Mouse (Mus musculus) ES-E14 (cell line): Measurements from ENCODE around the gene 2310046K23Rik. TPM values are rescaled to one million over a fixed set of nuclear protein-coding genes. Genes with fewer than 3 reads are reported as not detected.
"Not testable (repeated sequence)": the region's sequence is repeated elsewhere in the genome, so short reads cannot be mapped to it uniquely, and the experiment has no call there.

ENCODE experiments used
- DNase-seq: peaks from one replicate; pipeline ENCODE4 v3.0.0-alpha.2; 2013; ENCODE audit warnings: low read depth, low spot score
- H3K27ac ChIP-seq: 2 replicates; pipeline ENCODE4 v1.5.1; 2012; ENCODE audit warnings: low read depth, mild to moderate bottlenecking, low read length, moderate library complexity, mixed read lengths; ENCODE audit not compliant: poor library complexity, insufficient read depth, severe bottlenecking
- H3K36me3 ChIP-seq: 2 replicates; pipeline ENCODE4 v1.6.1; 2012; ENCODE audit warnings: mild to moderate bottlenecking, low read length, moderate library complexity, mixed read lengths; ENCODE audit not compliant: control insufficient read depth, poor library complexity, insufficient read depth, severe bottlenecking
- H3K4me1 ChIP-seq, 2 experiments: fragments of 150-350 bp in 1 of 2; sonication (generic) in 1 of 2; 2 replicates each; pipeline ENCODE4 v1.6.1; 2012; ENCODE audit warnings: low read length in 2 of 2, mild to moderate bottlenecking in 1 of 2, mixed read lengths in 1 of 2; ENCODE audit not compliant: control insufficient read depth in 2 of 2, insufficient read depth in 2 of 2, poor library complexity in 1 of 2
- H3K4me3 ChIP-seq, 2 experiments: fragments of 150-350 bp in 1 of 2; sonication (generic) in 1 of 2; 2 replicates each; pipeline ENCODE4 v1.5.1; 2012; ENCODE audit warnings: low read length in 2 of 2, low read depth in 1 of 2, mild to moderate bottlenecking in 1 of 2, mixed read lengths in 1 of 2; ENCODE audit not compliant: insufficient read depth in 1 of 2, poor library complexity in 1 of 2, severe bottlenecking in 1 of 2
- H3K9ac ChIP-seq: 2 replicates; pipeline ENCODE4 v1.6.1; 2012; ENCODE audit warnings: low read depth, mild to moderate bottlenecking, low read length, mixed read lengths; ENCODE audit not compliant: poor library complexity, insufficient read depth, severe bottlenecking
- H3K9me3 ChIP-seq: fragments of 150-350 bp; sonication (generic); 2 replicates; pipeline ENCODE4 v1.6.1; 2012; ENCODE audit warnings: low read depth, mild to moderate bottlenecking, low read length; ENCODE audit not compliant: control insufficient read depth, insufficient read depth
- CHD2 ChIP-seq: IDR thresholded peaks from 2 replicates; pipeline ENCODE4 v1.6.1; 2014; ENCODE audit warnings: mild to moderate bottlenecking, low read depth, low read length, inconsistent platforms
- HCFC1 ChIP-seq: IDR thresholded peaks from 2 replicates; pipeline ENCODE4 v1.6.1; 2012; ENCODE audit warnings: low read length, inconsistent platforms, borderline replicate concordance; ENCODE audit not compliant: insufficient read depth
- MAFK ChIP-seq: IDR thresholded peaks from 2 replicates; pipeline ENCODE4 v1.6.1; 2014; ENCODE audit warnings: mild to moderate bottlenecking, low read depth, low read length, inconsistent platforms; ENCODE audit not compliant: insufficient read depth
- ZC3H11A ChIP-seq: IDR thresholded peaks from 2 replicates; pipeline ENCODE4 v1.6.1; 2012; ENCODE audit warnings: low read depth, mild to moderate bottlenecking, inconsistent platforms, low read length, borderline replicate concordance
- ZNF384 ChIP-seq: IDR thresholded peaks from 2 replicates; pipeline ENCODE4 v1.6.1; 2012; ENCODE audit warnings: low read depth, low read length, inconsistent platforms
- in situ Hi-C, 2 experiments: fragments of 600-800 bp; cut with MboI; formaldehyde crosslinking; loops; one replicate each; pipeline ENCODE4 v1.15.1; 2025; ENCODE audit warnings: low sequenced_read_pairs in 2 of 2, inconsistent platforms in 1 of 2; ENCODE audit not compliant: unreplicated experiment in 2 of 2
- total RNA-seq: library from RNA; depleted of rRNA; stranded (reverse); fragments of 300-350 nt; gene quantifications from 2 replicates; pipeline ENCODE4 v1.2.3, GENCODE M21; 2012

Gene 2310046K23Rik
- total RNA-seq, 1 experiment: not detected

DNA sequence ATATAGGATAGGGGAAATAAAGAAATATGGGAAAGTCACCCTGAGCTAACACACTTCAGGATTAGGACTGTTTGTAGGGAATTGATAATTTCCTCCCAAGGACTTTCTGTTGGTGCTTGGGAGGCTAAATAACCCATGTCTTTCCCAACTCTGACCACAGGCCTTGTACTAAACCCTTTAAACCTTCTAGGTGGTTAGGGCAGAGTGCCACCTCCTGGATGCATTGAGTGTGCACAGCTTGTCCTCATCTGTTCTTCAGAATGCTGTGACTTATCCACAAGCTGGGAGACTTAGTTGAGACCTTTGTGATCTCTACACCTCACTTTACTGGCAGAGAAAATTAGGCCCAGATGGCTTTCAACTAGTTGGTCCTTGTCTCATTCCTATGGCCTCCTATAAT, 23.5 kb downstream of the 2310046K23Rik start:
- Histone ChIP-seq H3K27ac (no peak overlapping the region), H3K4me1 (no peaks in the 10 kb centered on the region), H3K36me3 (no peaks in the 10 kb centered on the region), H3K4me3 (no peak overlapping the region), H3K9me3 (no peaks in the 10 kb centered on the region), H3K9ac (no peak overlapping the region)
- in situ Hi-C loops: no loop called here
- peak; percentile 42; the same call in 1 of the 2 replicates for TF ChIP-seq ZC3H11A
- TF ChIP-seq HCFC1: no peak
- TF ChIP-seq CHD2: no peak
- TF ChIP-seq MAFK: no peak
- TF ChIP-seq ZNF384: no peak
- peak; percentile 28 for DNase-seq

DNA sequence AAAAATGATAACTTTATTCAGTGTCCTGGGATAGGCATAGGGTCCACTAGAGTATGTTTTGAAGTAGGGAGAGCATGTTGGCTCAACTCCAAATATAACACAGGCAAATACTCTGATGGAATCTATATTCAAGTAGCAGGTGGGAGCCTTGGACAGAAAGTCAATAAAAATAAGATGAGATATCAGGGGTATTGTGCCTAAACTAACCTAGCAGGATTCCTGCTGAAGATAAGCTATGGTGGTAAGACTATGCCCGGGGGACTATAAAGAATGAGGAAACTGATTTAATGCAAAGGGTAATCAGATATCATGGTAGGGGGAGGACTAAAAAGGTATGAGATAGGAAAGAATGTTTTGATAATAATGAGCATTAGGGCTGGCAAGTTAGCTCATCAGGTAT, 26.1 kb downstream of the 2310046K23Rik start:
- no peaks in the 10 kb centered on the region for H3K36me3 ChIP-seq
- H3K27ac ChIP-seq: no peak overlapping the region
- no peak for DNase-seq
- TF ChIP-seq CHD2 (no peak), ZNF384 (no peak), MAFK (no peak), ZC3H11A (no peak), HCFC1 (no peak)
- in situ Hi-C loops: no loop called here
- H3K4me3 ChIP-seq: no peak overlapping the region
- no peak overlapping the region for H3K9ac ChIP-seq
- H3K9me3 ChIP-seq: no peaks in the 10 kb centered on the region
- no peaks in the 10 kb centered on the region for H3K4me1 ChIP-seq

DNA sequence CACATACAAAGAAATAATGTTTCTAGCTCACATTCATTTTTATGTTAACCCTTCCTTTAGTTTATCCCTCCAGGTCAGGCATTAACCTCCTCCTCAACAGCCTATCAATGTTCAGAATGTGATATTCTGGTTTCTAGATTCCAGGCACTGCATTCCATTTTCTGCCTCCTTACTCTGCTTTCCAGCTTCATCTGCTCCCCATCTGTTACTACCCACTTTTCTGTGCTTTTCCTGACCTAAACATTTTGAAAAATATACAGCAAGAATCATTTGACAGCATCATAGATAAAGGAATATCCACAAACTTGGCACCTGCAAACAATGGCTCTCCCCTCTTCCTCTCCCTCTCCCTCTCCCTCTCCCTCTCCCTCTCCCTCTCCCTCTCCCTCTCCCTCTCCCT, 30.8 kb downstream of the 2310046K23Rik start:
- DNase-seq: no peak
- H3K9ac ChIP-seq: no peak overlapping the region
- H3K27ac ChIP-seq: no peak overlapping the region
- H3K4me3 ChIP-seq: no peak overlapping the region
- no peak for TF ChIP-seq ZNF384
- no peak for TF ChIP-seq ZC3H11A
- no peak for TF ChIP-seq MAFK
- no peaks in the 10 kb centered on the region for H3K9me3 ChIP-seq
- in situ Hi-C loops: loop anchor here in 1 of 2 experiments (5.0 kb wide), 1 partner anchor 351 kb away; no protein-coding TSS in a partner anchor
- no peaks in the 10 kb centered on the region for H3K36me3 ChIP-seq
- H3K4me1 ChIP-seq: no peaks in the 10 kb centered on the region

DNA sequence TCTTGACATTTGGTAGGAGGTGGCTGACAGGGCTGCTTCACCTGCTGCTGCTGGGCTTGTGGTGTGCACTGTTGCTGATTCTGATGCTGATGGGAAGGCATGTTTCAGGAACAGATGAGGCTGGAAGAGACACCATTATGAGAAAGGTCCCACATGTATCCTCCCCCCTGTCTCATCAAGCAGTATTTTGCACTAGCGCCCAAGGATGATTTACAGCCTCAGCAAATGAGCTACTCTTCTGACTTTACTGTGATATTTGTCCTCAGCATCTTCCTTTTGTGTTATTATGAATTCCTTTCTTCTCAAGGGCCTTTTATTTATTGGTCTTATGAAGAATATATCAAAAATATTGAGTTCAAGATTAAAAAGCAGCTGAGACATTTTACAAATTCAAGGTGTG, 33.9 kb downstream of the 2310046K23Rik start, which contains the start of gene Sprr4:
Gene Sprr4, minus strand, starts transcription at position 101 of the 400 bp plus-strand sequence.
- H3K9me3 ChIP-seq: no peaks in the 10 kb centered on the region
- no peaks in the 10 kb centered on the region for H3K4me1 ChIP-seq
- no peak within 1 kb of the TSS for H3K4me3 ChIP-seq
- DNase-seq: no peak
- no peak within 1 kb of the TSS for H3K9ac ChIP-seq
- no peaks in the 10 kb centered on the region for H3K36me3 ChIP-seq
- H3K27ac ChIP-seq: no peak within 1 kb of the TSS
- in situ Hi-C loops: loop anchor here in 1 of 2 experiments (5.0 kb wide), 1 partner anchor 348 kb away; no protein-coding TSS in a partner anchor
- TF ChIP-seq MAFK (no peak), ZC3H11A (no peak), HCFC1 (no peak), CHD2 (no peak), ZNF384 (no peak)

DNA sequence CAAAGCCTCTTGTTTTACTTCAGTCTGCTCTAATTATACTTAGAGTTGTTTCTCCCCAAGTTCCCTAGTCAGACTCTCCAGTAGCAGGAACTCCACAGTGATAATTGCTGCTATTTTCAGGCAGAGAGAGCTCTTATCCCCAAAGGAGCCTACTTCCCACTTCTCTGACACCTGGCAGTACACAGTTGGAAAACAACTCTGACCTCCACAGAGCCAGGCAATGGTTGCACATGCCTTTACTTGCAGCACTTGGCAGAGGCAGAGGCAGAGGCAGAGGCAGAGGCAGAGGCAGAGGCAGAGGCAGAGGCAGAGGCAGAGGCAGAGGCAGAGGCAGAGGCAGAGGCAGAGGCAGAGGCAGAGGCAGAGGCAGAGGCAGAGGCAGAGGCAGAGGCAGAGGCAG, 44.0 kb downstream of the 2310046K23Rik start:
- H3K4me3 ChIP-seq, H3K27ac ChIP-seq, DNase-seq, H3K9me3 ChIP-seq, H3K9ac ChIP-seq, H3K36me3 ChIP-seq, H3K4me1 ChIP-seq, in situ Hi-C loops: not testable (repeated sequence)
